Mouse (Mus musculus): ENCODE measurements around the gene Foxn4. TPM values are rescaled to one million over a fixed set of nuclear protein-coding genes. Genes with fewer than 3 reads are reported as not detected.

The Foxn4 gene
- polyA plus RNA-seq, 1 experiment from 2014 or later = not detected

GRCm38 (mm10) chr5:114275339-114275738 lies 1.7 kb upstream of the Foxn4 start:
- Histone ChIP-seq H3K36me3 (no peaks in the 10 kb centered on the region), H3K4me2 (no peak overlapping the region), H3K9me3 (replicated peaks) (no peaks in the 10 kb centered on the region), H3K27ac (no peak overlapping the region), H3K27me3 (replicated peaks) (peaks cover 96% of the 10 kb centered on the region), H3K9ac (no peak overlapping the region), H3K4me3 (no peak overlapping the region), H3K4me1 (0 out of 2 replicates have a peak, but pooled peaks cover 6% of the 10 kb centered on the region)
- WGBS (ENCODE audit: insufficient replicate concordance) = 31% methylated on average over 8 of the region's 8 CpGs
- no peak for ATAC-seq

- Histone ChIP-seq H3K27me3 (replicated peaks) (peaks cover 87% of the 10 kb centered on the region), H3K4me3 (no peak overlapping the region), H3K36me3 (no peaks in the 10 kb centered on the region), H3K4me1 (0 out of 2 replicates have a peak, but pooled peaks cover 6% of the 10 kb centered on the region), H3K4me2 (no peak overlapping the region), H3K9ac (no peak overlapping the region), H3K27ac (no peak overlapping the region), H3K9me3 (replicated peaks) (no peaks in the 10 kb centered on the region)
- 22% methylated on average over 12 of the region's 12 CpGs for WGBS (ENCODE audit: insufficient replicate concordance)
- no peak for ATAC-seq
Measured at GRCm38 (mm10) chr5:114269984-114270383, 3.6 kb downstream of the Foxn4 start.

GRCm38 (mm10) chr5:114269499-114269898 lies 4.1 kb downstream of the Foxn4 start:
- H3K36me3 ChIP-seq = no peaks in the 10 kb centered on the region
- no peak for ATAC-seq
- H3K4me1 ChIP-seq = 0 out of 2 replicates have a peak, but pooled peaks cover 6% of the 10 kb centered on the region
- 39% methylated on average over 7 of the region's 7 CpGs for WGBS (ENCODE audit: insufficient replicate concordance)
- no peak overlapping the region for H3K4me3 ChIP-seq
- no peak overlapping the region for H3K4me2 ChIP-seq
- H3K9ac ChIP-seq = no peak overlapping the region
- H3K9me3 ChIP-seq (replicated peaks) = no peaks in the 10 kb centered on the region
- no peak overlapping the region for H3K27ac ChIP-seq
- H3K27me3 ChIP-seq (replicated peaks) = peaks cover 84% of the 10 kb centered on the region

GRCm38 (mm10) chr5:114268646-114269045 lies 5.0 kb downstream of the Foxn4 start:
- Histone ChIP-seq H3K9ac (no peak overlapping the region), H3K9me3 (replicated peaks) (no peaks in the 10 kb centered on the region), H3K4me3 (no peak overlapping the region), H3K4me1 (0 out of 2 replicates have a peak, but pooled peaks cover 5% of the 10 kb centered on the region), H3K4me2 (no peak overlapping the region), H3K36me3 (no peaks in the 10 kb centered on the region), H3K27me3 (replicated peaks) (peaks cover 79% of the 10 kb centered on the region), H3K27ac (no peak overlapping the region)
- ATAC-seq = no peak
- WGBS (ENCODE audit: insufficient replicate concordance) = 33% methylated on average over 7 of the region's 7 CpGs

GRCm38 (mm10) chr5:114264791-114265190 lies 8.8 kb downstream of the Foxn4 start:
- peaks cover 41% of the 10 kb centered on the region for H3K27me3 ChIP-seq (replicated peaks)
- no peak overlapping the region for H3K27ac ChIP-seq
- no peak overlapping the region for H3K4me2 ChIP-seq
- H3K9me3 ChIP-seq (replicated peaks) = no peaks in the 10 kb centered on the region
- H3K36me3 ChIP-seq = no peaks in the 10 kb centered on the region
- H3K9ac ChIP-seq = no peak overlapping the region
- H3K4me1 ChIP-seq = no peaks in the 10 kb centered on the region
- WGBS (ENCODE audit: insufficient replicate concordance) = 68% methylated on average over 8 of the region's 8 CpGs
- no peak overlapping the region for H3K4me3 ChIP-seq
- ATAC-seq = no peak

GRCm38 (mm10) chr5:114264030-114264459 lies 9.6 kb downstream of the Foxn4 start:
- no peak for ATAC-seq

GRCm38 (mm10) chr5:114261494-114261893 lies 12.1 kb downstream of the Foxn4 start:
- no peak overlapping the region for H3K9ac ChIP-seq
- H3K27ac ChIP-seq = no peak overlapping the region
- H3K9me3 ChIP-seq (replicated peaks) = no peaks in the 10 kb centered on the region
- no peaks in the 10 kb centered on the region for H3K36me3 ChIP-seq
- H3K4me1 ChIP-seq = no peaks in the 10 kb centered on the region
- no peak for ATAC-seq
- H3K4me2 ChIP-seq = no peak overlapping the region
- H3K4me3 ChIP-seq = no peak overlapping the region
- peaks cover 11% of the 10 kb centered on the region; the same call in 1 of the 2 replicates for H3K27me3 ChIP-seq (replicated peaks)

More at GRCm38 (mm10) chr5:114264030-114264459, 9.6 kb downstream of the Foxn4 start:
- Histone ChIP-seq H3K4me1 (no peaks in the 10 kb centered on the region), H3K27me3 (replicated peaks) (peaks cover 33% of the 10 kb centered on the region), H3K4me3 (no peak overlapping the region), H3K27ac (no peak overlapping the region), H3K36me3 (no peaks in the 10 kb centered on the region), H3K9me3 (replicated peaks) (no peaks in the 10 kb centered on the region), H3K9ac (no peak overlapping the region), H3K4me2 (no peak overlapping the region)
- WGBS (ENCODE audit: insufficient replicate concordance) = 71% methylated on average over 8 of the region's 8 CpGs

- Histone ChIP-seq H3K27ac (no peak overlapping the region), H3K36me3 (no peaks in the 10 kb centered on the region), H3K9ac (no peak overlapping the region), H3K4me1 (no peaks in the 10 kb centered on the region), H3K27me3 (replicated peaks) (0 out of 2 replicates have a peak, but pooled peaks cover 3% of the 10 kb centered on the region), H3K4me3 (no peak overlapping the region), H3K9me3 (replicated peaks) (no peaks in the 10 kb centered on the region), H3K4me2 (no peak overlapping the region)
- WGBS (ENCODE audit: insufficient replicate concordance) = 48% methylated on average over 10 of the region's 10 CpGs
- no peak for ATAC-seq
Measured at GRCm38 (mm10) chr5:114259495-114259894, 14.1 kb downstream of the Foxn4 start.

GRCm38 (mm10) chr5:114248174-114248589 lies 25.4 kb downstream of the Foxn4 start:
- H3K9me3 ChIP-seq (replicated peaks) = no peaks in the 10 kb centered on the region
- no peak overlapping the region for H3K4me3 ChIP-seq
- 18% methylated on average over 14 of the region's 14 CpGs for WGBS (ENCODE audit: insufficient replicate concordance)
- peak overlapping the region; percentile 15; the same call in 1 of the 2 replicates for H3K4me2 ChIP-seq
- H3K36me3 ChIP-seq = no peaks in the 10 kb centered on the region
- ATAC-seq = 0 out of 2 replicates have a peak, but pooled peaks have one; percentile 27
- no peak overlapping the region for H3K9ac ChIP-seq
- no peak overlapping the region for H3K27ac ChIP-seq
- H3K4me1 ChIP-seq = 0 out of 2 replicates have a peak, but pooled peaks cover 2% of the 10 kb centered on the region
- no peaks in the 10 kb centered on the region; the same call in 1 of the 2 replicates for H3K27me3 ChIP-seq (replicated peaks)

GRCm38 (mm10) chr5:114246465-114246864 lies 27.1 kb downstream of the Foxn4 start:
- Histone ChIP-seq H3K9ac (no peak overlapping the region), H3K27ac (no peak overlapping the region), H3K27me3 (replicated peaks) (no peaks in the 10 kb centered on the region; the same call in 1 of the 2 replicates), H3K4me1 (0 out of 2 replicates have a peak, but pooled peaks cover 2% of the 10 kb centered on the region), H3K9me3 (replicated peaks) (no peaks in the 10 kb centered on the region), H3K4me2 (no peak overlapping the region), H3K4me3 (no peak overlapping the region), H3K36me3 (no peaks in the 10 kb centered on the region)
- 62% methylated on average over 7 of the region's 7 CpGs for WGBS (ENCODE audit: insufficient replicate concordance)
- no peak for ATAC-seq

- no peak overlapping the region for H3K27ac ChIP-seq
- no peaks in the 10 kb centered on the region for H3K36me3 ChIP-seq
- H3K27me3 ChIP-seq (replicated peaks) = peaks cover 4% of the 10 kb centered on the region; the same call in 1 of the 2 replicates
- no peaks in the 10 kb centered on the region for H3K9me3 ChIP-seq (replicated peaks)
- H3K9ac ChIP-seq = no peak overlapping the region
- H3K4me3 ChIP-seq = no peak overlapping the region
- H3K4me1 ChIP-seq = peaks cover 10% of the 10 kb centered on the region
- ATAC-seq = no peak
- H3K4me2 ChIP-seq = no peak overlapping the region
- WGBS (ENCODE audit: insufficient replicate concordance) = 39% methylated on average over 14 of the region's 14 CpGs
Measured at GRCm38 (mm10) chr5:114239737-114240136, 33.9 kb downstream of the Foxn4 start.

- Histone ChIP-seq H3K9me3 (replicated peaks) (no peaks in the 10 kb centered on the region), H3K27ac (no peak overlapping the region), H3K4me1 (peaks cover 10% of the 10 kb centered on the region), H3K27me3 (replicated peaks) (peaks cover 4% of the 10 kb centered on the region), H3K9ac (no peak overlapping the region), H3K4me3 (no peak overlapping the region), H3K36me3 (no peaks in the 10 kb centered on the region), H3K4me2 (no peak overlapping the region)
- WGBS (ENCODE audit: insufficient replicate concordance) = 15% methylated on average over 7 of the region's 7 CpGs
- ATAC-seq = no peak
Measured at GRCm38 (mm10) chr5:114238924-114239323, 34.7 kb downstream of the Foxn4 start.

GRCm38 (mm10) chr5:114228901-114229300 lies 44.7 kb downstream of the Foxn4 start:
- ATAC-seq = no peak
- Histone ChIP-seq H3K4me3 (no peak overlapping the region), H3K36me3 (no peaks in the 10 kb centered on the region), H3K27ac (no peak overlapping the region), H3K4me1 (no peaks in the 10 kb centered on the region), H3K9me3 (replicated peaks) (peaks cover 13% of the 10 kb centered on the region), H3K9ac (no peak overlapping the region), H3K4me2 (no peak overlapping the region), H3K27me3 (replicated peaks) (no peaks in the 10 kb centered on the region; the same call in 1 of the 2 replicates)
- WGBS (ENCODE audit: insufficient replicate concordance) = 59% methylated on average over 5 of the region's 5 CpGs
